Mouse (Mus musculus) thymus, adult 2 months (tissue): ENCODE measurements around the gene Fam161a. TPM values are rescaled to one million over a fixed set of nuclear protein-coding genes. Genes with fewer than 3 reads are reported as not detected.

Source experiments
- DNase-seq: peaks from one replicate; pipeline ENCODE4 v3.0.0; 2021
- H3K27ac ChIP-seq: fragments of 200-500 bp; 2 replicates; pipeline ENCODE4 v1.5.1; 2012; ENCODE audit warnings: low read length, control low read depth; ENCODE audit not compliant: control insufficient read depth, insufficient read depth
- H3K27me3 ChIP-seq: fragments of 200-500 bp; 2 replicates; pipeline ENCODE4 v1.6.1; 2012; ENCODE audit warnings: mild to moderate bottlenecking, low read length, moderate library complexity, mixed read lengths; ENCODE audit not compliant: control insufficient read depth, insufficient read depth
- H3K36me3 ChIP-seq: fragments of 200-500 bp; 2 replicates; pipeline ENCODE4 v1.6.1; 2012; ENCODE audit warnings: mild to moderate bottlenecking, low read length, moderate library complexity; ENCODE audit not compliant: control insufficient read depth, insufficient read depth
- H3K4me1 ChIP-seq: fragments of 200-500 bp; replicated peaks from 2 replicates; pipeline ENCODE4 v1.6.1; 2012; ENCODE audit warnings: low read length; ENCODE audit not compliant: control insufficient read depth, insufficient read depth
- H3K4me3 ChIP-seq: fragments of 200-500 bp; 2 replicates; pipeline ENCODE4 v1.5.1; 2012; ENCODE audit warnings: mild to moderate bottlenecking, low read length, control low read depth, moderate library complexity; ENCODE audit not compliant: control insufficient read depth, insufficient read depth
- CTCF ChIP-seq: fragments of 200-500 bp; IDR thresholded peaks from 2 replicates; pipeline ENCODE4 v1.5.1; 2012; ENCODE audit warnings: mild to moderate bottlenecking, control low read depth, low read length, moderate library complexity, borderline replicate concordance; ENCODE audit not compliant: control insufficient read depth, poor library complexity, insufficient read depth; ENCODE audit errors: extremely low read depth
- POLR2A ChIP-seq: fragments of 200-500 bp; IDR thresholded peaks from 2 replicates; pipeline ENCODE4 v1.6.1; 2012; ENCODE audit warnings: mild to moderate bottlenecking, low read length, control low read depth, moderate library complexity; ENCODE audit not compliant: control insufficient read depth, poor library complexity, insufficient read depth; ENCODE audit errors: extremely low read depth
- WGBS: fragments of 180-500 bp; shearing (Covaris S2); methylation state at CpG from one replicate; pipeline ENCODE4 v1.1.7; 2018; 5-methylcytosine and 5-hydroxymethylcytosine counted together
- polyA plus RNA-seq: library from polyadenylated mRNA; depleted of rRNA; stranded (reverse); fragments of >200 nt; gene quantifications from 2 replicates; pipeline ENCODE4 v1.2.3, GENCODE M21; 2012

Gene Fam161a
- polyA plus RNA-seq, 1 experiment = 0.66 TPM

GRCm38 (mm10) chr11:23017943-23018342, 10.6 kb downstream of the Fam161a start:
- Histone ChIP-seq H3K4me3 (no peak overlapping the region), H3K36me3 (no peaks in the 10 kb centered on the region), H3K4me1 (no peaks in the 10 kb centered on the region), H3K27me3 (no peaks in the 10 kb centered on the region), H3K27ac (no peak overlapping the region)
- whole genome bisulfite sequencing = 79% methylated on average over 4 of the region's 4 CpGs
- TF ChIP-seq POLR2A (no peak), CTCF (no peak)
- no peak for DNase-seq

- DNase-seq = no peak
- WGBS = 89% methylated on average over 24 of the region's 24 CpGs
- Histone ChIP-seq H3K27me3 (no peaks in the 10 kb centered on the region), H3K36me3 (no peaks in the 10 kb centered on the region), H3K4me1 (no peaks in the 10 kb centered on the region), H3K27ac (no peak overlapping the region), H3K4me3 (no peak overlapping the region)
- TF ChIP-seq CTCF = no peak
- no peak for TF ChIP-seq POLR2A
Measured at GRCm38 (mm10) chr11:23020116-23020770, 12.9 kb downstream of the Fam161a start.

- 96% methylated on average over 14 of the region's 14 CpGs for WGBS
- Histone ChIP-seq H3K27ac (no peak overlapping the region), H3K27me3 (no peaks in the 10 kb centered on the region), H3K4me3 (no peak overlapping the region), H3K4me1 (no peaks in the 10 kb centered on the region), H3K36me3 (no peaks in the 10 kb centered on the region)
- no peak for DNase-seq
- no peak for TF ChIP-seq CTCF
- TF ChIP-seq POLR2A = no peak
Measured at GRCm38 (mm10) chr11:23020841-23021240, 13.5 kb downstream of the Fam161a start.

DNA sequence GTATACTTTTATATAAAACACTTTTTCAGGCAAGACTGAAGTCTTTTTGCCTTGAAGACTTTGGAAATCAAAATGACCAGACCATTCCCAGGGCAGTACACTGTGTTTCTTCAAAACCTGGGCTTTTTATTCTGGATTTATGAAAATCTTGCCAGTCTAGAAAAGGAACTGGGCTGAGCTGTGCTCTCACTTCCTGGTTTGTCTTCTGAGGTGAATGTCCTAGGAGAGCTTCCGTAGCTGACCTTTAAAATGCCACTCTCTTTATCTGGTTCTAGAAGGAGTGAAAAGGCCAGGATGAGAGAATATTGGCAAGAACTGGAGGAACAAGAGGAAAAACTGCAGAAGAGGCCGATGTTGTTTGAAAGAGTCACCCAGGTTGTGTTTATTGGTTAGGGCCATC, 15.8 kb downstream of the Fam161a start:
- Histone ChIP-seq H3K36me3 (no peaks in the 10 kb centered on the region), H3K27ac (no peak overlapping the region), H3K27me3 (no peaks in the 10 kb centered on the region), H3K4me1 (no peaks in the 10 kb centered on the region), H3K4me3 (no peak overlapping the region)
- TF ChIP-seq CTCF (no peak), POLR2A (no peak)
- DNase-seq = no peak
- 90% methylated on average over 2 of the region's 2 CpGs for WGBS

DNA sequence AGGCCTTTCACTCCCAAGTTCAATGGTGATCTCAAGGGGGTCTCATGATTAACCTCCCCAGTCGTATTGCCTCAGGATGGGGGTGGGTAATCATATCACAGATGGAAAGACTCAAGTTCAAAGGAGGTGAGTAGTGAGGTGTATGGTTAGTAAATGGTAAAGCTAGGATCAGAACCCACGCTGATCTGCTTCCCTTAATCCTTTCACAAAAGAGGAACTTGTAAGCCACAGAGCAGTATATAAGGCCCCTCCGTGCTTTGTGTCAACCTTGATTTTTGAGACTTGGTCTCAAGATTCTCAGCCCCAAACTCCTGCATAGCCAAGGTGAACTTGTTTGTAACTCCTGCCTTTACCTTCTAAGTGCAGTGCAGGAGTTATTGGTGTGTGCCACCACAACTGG, 16.8 kb downstream of the Fam161a start:
- H3K36me3 ChIP-seq = no peaks in the 10 kb centered on the region
- no peaks in the 10 kb centered on the region for H3K4me1 ChIP-seq
- 37% methylated on average over 3 of the region's 3 CpGs for WGBS
- no peak for DNase-seq
- no peak for TF ChIP-seq CTCF
- TF ChIP-seq POLR2A = no peak
- H3K27me3 ChIP-seq = no peaks in the 10 kb centered on the region
- H3K4me3 ChIP-seq = no peak overlapping the region
- no peak overlapping the region for H3K27ac ChIP-seq

GRCm38 (mm10) chr11:23028957-23029356, 21.6 kb downstream of the Fam161a start:
- no peaks in the 10 kb centered on the region for H3K27me3 ChIP-seq
- H3K36me3 ChIP-seq = no peaks in the 10 kb centered on the region
- TF ChIP-seq CTCF = no peak
- no peak for TF ChIP-seq POLR2A
- WGBS = 91% methylated on average over 3 of the region's 3 CpGs
- DNase-seq = no peak
- H3K27ac ChIP-seq = no peak overlapping the region
- H3K4me1 ChIP-seq = no peaks in the 10 kb centered on the region
- H3K4me3 ChIP-seq = no peak overlapping the region

- DNase-seq = no peak
- 95% methylated on average over 6 of the region's 6 CpGs for WGBS
- no peak for TF ChIP-seq POLR2A
- TF ChIP-seq CTCF = no peak
Measured at GRCm38 (mm10) chr11:23029399-23029798, 22.1 kb downstream of the Fam161a start.

More at GRCm38 (mm10) chr11:23029399-23029798, 22.1 kb downstream of the Fam161a start:
- Histone ChIP-seq H3K27ac (no peak overlapping the region), H3K4me3 (no peak overlapping the region), H3K4me1 (no peaks in the 10 kb centered on the region), H3K36me3 (no peaks in the 10 kb centered on the region), H3K27me3 (no peaks in the 10 kb centered on the region)
